Mouse (Mus musculus): Measurements from ENCODE around the gene Vegfa.

- TF ChIP-seq TAL1 (IDR thresholded peaks at IDR 0.05; ENCODE audit: low read length) = no peak
- no peak for TF ChIP-seq GATA1 (IDR thresholded peaks at IDR 0.05; ENCODE audit: low read length)
Observed at GRCm38 (mm10) chr17:46010462-46010861, 21.7 kb downstream of the Vegfa start.

Data from erythroblast, embryonic 14.5 days (primary cell).